Mouse (Mus musculus): ENCODE measurements at regions not wholly inside any gene's neighbourhood (a gene's known extent, or its start where the extent isn't known, plus 50 kb on each side); places are given as distances from the start of the nearest gene placed in this dataset.

DNA sequence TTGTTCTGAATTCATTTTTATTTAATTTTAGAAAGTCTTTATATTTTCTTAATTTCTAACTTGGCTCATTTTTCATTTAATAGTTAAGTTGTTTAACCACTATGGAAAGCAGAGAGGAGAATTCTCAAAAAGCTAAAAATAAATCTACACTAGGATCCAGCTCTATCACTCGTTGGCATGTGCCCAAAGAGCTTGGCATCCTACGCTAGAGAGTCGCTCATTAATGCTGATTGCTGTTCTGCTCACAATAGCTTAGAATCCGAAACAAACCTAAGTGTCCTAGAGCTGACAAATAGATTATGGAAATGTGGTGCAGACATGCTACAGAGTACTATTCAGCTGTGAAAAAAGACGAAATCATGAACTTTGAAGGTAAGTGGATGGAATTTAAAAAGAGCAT is 386.3 kb upstream of the Pbx1 start:
- TF ChIP-seq CTCF (IDR thresholded peaks at IDR 0.05; ENCODE audit: low read depth, low read length) (no peak), POLR2A (IDR thresholded peaks at IDR 0.05; ENCODE audit: extremely low read depth, insufficient read depth, low read length) (no peak)

Data from liver, adult 2 months (tissue).